Mouse (Mus musculus): ENCODE measurements around the gene Gm49396. TPM values are rescaled to one million over a fixed set of nuclear protein-coding genes. Genes with fewer than 3 reads are reported as not detected.

Gm49396 gene
- polyA plus RNA-seq, 1 experiment from 2014 or later, result 16.1 TPM

- H3K27me3 ChIP-seq (ENCODE audit: poor library complexity, severe bottlenecking), result no peaks in the 10 kb centered on the region
- no peak for DNase-seq (ENCODE audit: extremely low spot score, low spot score)
- no peaks in the 10 kb centered on the region for H3K9me3 ChIP-seq
- H3K4me1 ChIP-seq, result peaks cover 26% of the 10 kb centered on the region
- no peak overlapping the region for H3K4me3 ChIP-seq
- 87% methylated on average over 10 of the region's 10 CpGs for WGBS
- H3K27ac ChIP-seq, result no peak overlapping the region
- no peaks in the 10 kb centered on the region for H3K36me3 ChIP-seq (replicated peaks)
Observed at GRCm38 (mm10) chr7:30593579-30594509, 30.7 kb downstream of the Gm49396 start.

- peaks cover 24% of the 10 kb centered on the region for H3K4me1 ChIP-seq
- H3K4me3 ChIP-seq, result no peak overlapping the region
- H3K27ac ChIP-seq, result no peak overlapping the region
- WGBS, result 65% methylated on average over 4 of the region's 4 CpGs
- H3K36me3 ChIP-seq (replicated peaks), result no peaks in the 10 kb centered on the region
- DNase-seq (ENCODE audit: extremely low spot score, low spot score), result no peak
- no peaks in the 10 kb centered on the region for H3K9me3 ChIP-seq
- H3K27me3 ChIP-seq (ENCODE audit: poor library complexity, severe bottlenecking), result no peaks in the 10 kb centered on the region
Observed at GRCm38 (mm10) chr7:30594510-30595024, 31.4 kb downstream of the Gm49396 start.

GRCm38 (mm10) chr7:30596093-30596492, 32.9 kb downstream of the Gm49396 start:
- no peak for DNase-seq (ENCODE audit: extremely low spot score, low spot score)
- H3K36me3 ChIP-seq (replicated peaks), result no peaks in the 10 kb centered on the region
- peaks cover 25% of the 10 kb centered on the region for H3K4me1 ChIP-seq
- H3K27me3 ChIP-seq (ENCODE audit: poor library complexity, severe bottlenecking), result no peaks in the 10 kb centered on the region
- no peak overlapping the region for H3K4me3 ChIP-seq
- H3K27ac ChIP-seq, result no peak overlapping the region
- 87% methylated on average over 5 of the region's 5 CpGs for WGBS
- H3K9me3 ChIP-seq, result no peaks in the 10 kb centered on the region

GRCm38 (mm10) chr7:30596811-30597210, 33.7 kb downstream of the Gm49396 start:
- H3K4me1 ChIP-seq, result peaks cover 20% of the 10 kb centered on the region
- 83% methylated on average over 5 of the region's 5 CpGs for WGBS
- H3K9me3 ChIP-seq, result no peaks in the 10 kb centered on the region
- no peaks in the 10 kb centered on the region for H3K36me3 ChIP-seq (replicated peaks)
- H3K27me3 ChIP-seq (ENCODE audit: poor library complexity, severe bottlenecking), result no peaks in the 10 kb centered on the region
- no peak overlapping the region for H3K27ac ChIP-seq
- DNase-seq (ENCODE audit: extremely low spot score, low spot score), result no peak
- no peak overlapping the region for H3K4me3 ChIP-seq

- 94% methylated on average over 12 of the region's 12 CpGs for WGBS
- DNase-seq (ENCODE audit: extremely low spot score, low spot score), result no peak
- H3K36me3 ChIP-seq (replicated peaks), result no peaks in the 10 kb centered on the region
- H3K4me1 ChIP-seq, result peaks cover 14% of the 10 kb centered on the region
- H3K9me3 ChIP-seq, result no peaks in the 10 kb centered on the region
- no peaks in the 10 kb centered on the region for H3K27me3 ChIP-seq (ENCODE audit: poor library complexity, severe bottlenecking)
- H3K4me3 ChIP-seq, result peak within 1 kb of the TSS; percentile 25
- 0 out of 2 replicates have a peak within 1 kb of the TSS, but pooled peaks have one; percentile 40 for H3K27ac ChIP-seq
Observed at GRCm38 (mm10) chr7:30598786-30599185, 35.6 kb downstream of the Gm49396 start, which contains the start of gene Zbtb32. TSS of gene Zbtb32 (minus strand) at chr7:30598909.

- H3K27me3 ChIP-seq (ENCODE audit: poor library complexity, severe bottlenecking), result no peaks in the 10 kb centered on the region
- H3K27ac ChIP-seq, result 0 out of 2 replicates have a peak overlapping the region, but pooled peaks have one; percentile 40
- H3K9me3 ChIP-seq, result no peaks in the 10 kb centered on the region
- DNase-seq (ENCODE audit: extremely low spot score, low spot score), result peak; percentile 84
- peak overlapping the region; percentile 25 for H3K4me3 ChIP-seq
- peaks cover 14% of the 10 kb centered on the region for H3K4me1 ChIP-seq
- 2% methylated on average over 16 of the region's 16 CpGs for WGBS
- H3K36me3 ChIP-seq (replicated peaks), result no peaks in the 10 kb centered on the region
Observed at GRCm38 (mm10) chr7:30599933-30600353, 36.8 kb downstream of the Gm49396 start.

GRCm38 (mm10) chr7:30600651-30601050, 37.5 kb downstream of the Gm49396 start:
- DNase-seq (ENCODE audit: extremely low spot score, low spot score), result no peak
- no peaks in the 10 kb centered on the region for H3K36me3 ChIP-seq (replicated peaks)
- no peaks in the 10 kb centered on the region for H3K9me3 ChIP-seq
- no peak overlapping the region for H3K27ac ChIP-seq
- no peak overlapping the region; the same call in 1 of the 2 replicates for H3K4me3 ChIP-seq
- peaks cover 14% of the 10 kb centered on the region for H3K4me1 ChIP-seq
- 74% methylated on average over 7 of the region's 7 CpGs for WGBS
- no peaks in the 10 kb centered on the region for H3K27me3 ChIP-seq (ENCODE audit: poor library complexity, severe bottlenecking)

GRCm38 (mm10) chr7:30602583-30602982, 39.4 kb downstream of the Gm49396 start:
- no peak overlapping the region for H3K27ac ChIP-seq
- H3K4me3 ChIP-seq, result no peak overlapping the region
- 51% methylated on average over 3 of the region's 3 CpGs for WGBS
- peaks cover 14% of the 10 kb centered on the region for H3K4me1 ChIP-seq
- no peaks in the 10 kb centered on the region for H3K9me3 ChIP-seq
- DNase-seq (ENCODE audit: extremely low spot score, low spot score), result no peak
- no peaks in the 10 kb centered on the region for H3K27me3 ChIP-seq (ENCODE audit: poor library complexity, severe bottlenecking)
- H3K36me3 ChIP-seq (replicated peaks), result no peaks in the 10 kb centered on the region

- H3K4me1 ChIP-seq, result peaks cover 23% of the 10 kb centered on the region
- no peak overlapping the region for H3K4me3 ChIP-seq
- no peaks in the 10 kb centered on the region for H3K9me3 ChIP-seq
- 62% methylated on average over 8 of the region's 8 CpGs for WGBS
- H3K27ac ChIP-seq, result no peak overlapping the region
- no peak for DNase-seq (ENCODE audit: extremely low spot score, low spot score)
- H3K27me3 ChIP-seq (ENCODE audit: poor library complexity, severe bottlenecking), result no peaks in the 10 kb centered on the region
- no peaks in the 10 kb centered on the region for H3K36me3 ChIP-seq (replicated peaks)
Observed at GRCm38 (mm10) chr7:30604424-30604823, 41.3 kb downstream of the Gm49396 start.

- no peak for DNase-seq (ENCODE audit: extremely low spot score, low spot score)
- Histone ChIP-seq H3K9me3 (no peaks in the 10 kb centered on the region), H3K27ac (no peak overlapping the region), H3K27me3 (ENCODE audit: poor library complexity, severe bottlenecking) (no peaks in the 10 kb centered on the region), H3K4me1 (peaks cover 18% of the 10 kb centered on the region), H3K4me3 (no peak overlapping the region), H3K36me3 (replicated peaks) (no peaks in the 10 kb centered on the region)
- WGBS, result 88% methylated on average over 8 of the region's 8 CpGs
Observed at GRCm38 (mm10) chr7:30604944-30605343, 41.8 kb downstream of the Gm49396 start.

GRCm38 (mm10) chr7:30607706-30608309, 44.7 kb downstream of the Gm49396 start:
- no peaks in the 10 kb centered on the region for H3K9me3 ChIP-seq
- DNase-seq (ENCODE audit: extremely low spot score, low spot score), result peak; percentile 55
- H3K27ac ChIP-seq, result no peak overlapping the region
- peaks cover 10% of the 10 kb centered on the region for H3K4me1 ChIP-seq
- no peaks in the 10 kb centered on the region for H3K36me3 ChIP-seq (replicated peaks)
- WGBS, result 30% methylated on average over 8 of the region's 8 CpGs
- H3K27me3 ChIP-seq (ENCODE audit: poor library complexity, severe bottlenecking), result no peaks in the 10 kb centered on the region
- H3K4me3 ChIP-seq, result no peak overlapping the region

GRCm38 (mm10) chr7:30608476-30608875, 45.3 kb downstream of the Gm49396 start:
- peaks cover 12% of the 10 kb centered on the region for H3K4me1 ChIP-seq
- no peaks in the 10 kb centered on the region for H3K9me3 ChIP-seq
- no peaks in the 10 kb centered on the region for H3K36me3 ChIP-seq (replicated peaks)
- WGBS, result 50% methylated on average over 16 of the region's 16 CpGs
- H3K27me3 ChIP-seq (ENCODE audit: poor library complexity, severe bottlenecking), result no peaks in the 10 kb centered on the region
- no peak for DNase-seq (ENCODE audit: extremely low spot score, low spot score)
- H3K4me3 ChIP-seq, result no peak overlapping the region
- no peak overlapping the region for H3K27ac ChIP-seq

- H3K36me3 ChIP-seq (replicated peaks), result peaks cover 2% of the 10 kb centered on the region
- H3K27ac ChIP-seq, result no peak overlapping the region
- WGBS, result 68% methylated on average over 7 of the region's 7 CpGs
- no peaks in the 10 kb centered on the region for H3K9me3 ChIP-seq
- peaks cover 13% of the 10 kb centered on the region for H3K4me1 ChIP-seq
- H3K27me3 ChIP-seq (ENCODE audit: poor library complexity, severe bottlenecking), result no peaks in the 10 kb centered on the region
- no peak for DNase-seq (ENCODE audit: extremely low spot score, low spot score)
- H3K4me3 ChIP-seq, result no peak overlapping the region
Observed at GRCm38 (mm10) chr7:30610043-30610442, 46.9 kb downstream of the Gm49396 start.
